Mouse (Mus musculus): ENCODE measurements around the gene Rrp36.

The Rrp36 gene

DNA sequence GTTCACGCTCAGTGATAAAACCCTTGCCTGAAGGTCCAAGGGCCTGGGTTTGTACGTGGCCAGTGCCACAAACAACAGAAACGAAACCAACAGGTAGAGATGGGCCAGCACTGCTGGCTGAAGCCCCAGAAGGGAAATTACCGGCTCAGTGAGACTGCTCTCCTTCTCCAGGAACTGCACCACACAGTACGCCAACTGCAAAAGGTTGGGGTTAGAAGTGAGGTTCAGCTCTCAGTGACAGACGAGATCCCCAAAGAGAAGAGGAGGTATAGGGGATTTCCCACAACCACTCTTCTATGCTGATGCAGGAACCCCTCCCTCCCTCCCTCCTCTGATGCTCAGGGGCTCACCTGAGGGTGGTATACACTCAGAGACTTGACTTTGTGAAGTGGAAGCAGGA is 11.8 kb upstream of the Rrp36 start:
- DNase-seq (ENCODE audit: low read depth, low spot score) = no peak

DNA sequence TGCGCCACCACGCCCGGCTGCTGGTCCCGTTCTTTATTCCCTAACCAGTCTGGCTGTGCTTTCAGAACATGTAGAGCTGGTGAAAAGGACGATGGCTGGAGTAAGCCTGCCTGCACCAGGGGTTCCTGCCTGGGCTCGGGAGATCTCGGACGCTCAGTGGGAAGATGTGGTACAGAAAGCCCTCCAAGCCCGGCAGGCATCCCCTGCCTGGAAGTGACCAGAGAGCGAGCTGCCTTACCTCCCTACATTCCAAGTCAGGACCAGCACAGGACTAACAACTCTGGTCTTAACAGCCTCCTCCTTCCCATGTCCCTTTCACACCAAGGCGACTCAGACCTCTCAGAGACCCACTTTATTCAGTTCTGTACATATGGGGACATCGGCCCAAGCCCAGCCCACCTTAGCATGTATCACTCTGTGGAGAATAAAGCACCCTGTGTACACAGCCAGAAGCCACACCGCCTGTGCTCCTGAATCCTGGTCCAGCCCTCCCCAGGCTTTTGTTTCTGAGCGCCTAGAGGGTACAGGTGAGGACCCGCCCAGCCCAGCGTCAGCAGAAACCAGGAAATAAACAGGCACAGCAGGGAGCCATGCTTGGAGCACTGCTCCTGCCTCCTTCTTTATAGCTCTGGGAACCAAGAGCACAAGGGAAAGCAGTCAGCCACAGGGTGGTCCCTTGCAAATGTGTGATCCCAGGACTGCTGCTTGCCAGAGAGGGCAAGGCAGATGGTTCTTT is 8.7 kb upstream of the Rrp36 start:
- DNase-seq (ENCODE audit: low read depth, low spot score) = peak; percentile 91

DNA sequence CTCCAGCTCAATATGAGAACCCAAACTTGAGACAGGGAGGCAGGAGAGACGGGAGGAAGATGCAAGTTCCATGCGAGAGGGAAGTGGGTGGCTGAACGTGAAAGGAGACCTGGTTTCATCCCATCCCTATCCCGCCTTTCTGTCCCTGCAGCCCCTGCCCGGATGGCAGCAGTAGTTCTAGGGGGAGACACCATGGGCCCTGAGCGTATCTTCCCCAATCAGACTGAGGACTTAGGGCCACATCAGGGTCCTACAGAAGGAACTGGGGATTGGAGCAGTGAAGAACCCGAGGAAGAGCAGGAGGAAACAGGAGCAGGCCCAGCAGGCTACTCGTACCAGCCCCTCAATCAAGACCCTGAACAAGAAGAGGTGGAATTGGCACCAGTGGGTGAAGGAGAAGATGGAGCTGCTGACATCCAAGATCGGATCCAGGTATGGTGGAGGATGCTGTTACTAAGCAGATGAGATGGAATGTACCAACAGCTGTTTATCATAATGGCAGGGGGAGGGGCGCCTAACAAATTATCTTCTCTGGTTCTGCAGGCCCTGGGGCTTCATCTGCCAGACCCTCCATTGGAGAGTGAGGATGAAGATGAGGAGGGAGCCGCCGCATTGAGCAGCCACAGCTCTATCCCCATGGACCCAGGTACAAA is 7.4 kb upstream of the Rrp36 start:
- DNase-seq (ENCODE audit: low read depth, low spot score) = no peak

DNA sequence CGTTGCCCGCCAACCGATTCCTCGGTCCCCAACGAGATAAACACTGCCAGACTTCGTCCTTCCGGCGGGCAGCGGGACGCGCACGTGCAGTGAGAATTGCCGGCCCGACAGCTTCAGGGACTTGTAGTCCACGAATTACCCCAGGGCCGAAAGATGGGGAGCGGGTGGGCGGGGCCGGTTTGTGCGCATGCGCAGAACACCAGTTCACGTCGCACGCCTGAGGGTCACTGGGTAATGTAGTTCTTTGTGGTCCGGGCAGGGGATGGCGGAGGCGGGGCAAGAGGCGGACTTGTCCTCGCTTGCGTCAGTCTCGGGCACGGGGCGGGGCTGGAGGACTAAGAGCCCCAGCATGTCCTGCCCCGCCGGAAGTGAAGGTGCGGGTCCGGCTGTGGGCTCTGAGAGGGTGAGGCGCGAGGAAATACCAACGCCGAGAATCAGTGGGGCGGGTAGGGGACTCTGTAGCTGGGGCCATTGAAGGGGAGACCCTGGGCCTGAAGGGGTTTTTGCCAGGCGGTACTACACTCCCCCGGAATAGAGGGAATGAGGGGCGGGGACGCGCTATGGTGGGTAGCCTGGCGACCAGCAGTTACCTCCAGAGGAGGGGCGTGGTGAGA is 6.7 kb upstream of the Rrp36 start, which contains the start of gene Klhdc3:
Klhdc3 (minus strand) TSS at position 155 of the 614 bp plus-strand sequence.
- peak; percentile 99 for DNase-seq (ENCODE audit: low read depth, low spot score)

DNA sequence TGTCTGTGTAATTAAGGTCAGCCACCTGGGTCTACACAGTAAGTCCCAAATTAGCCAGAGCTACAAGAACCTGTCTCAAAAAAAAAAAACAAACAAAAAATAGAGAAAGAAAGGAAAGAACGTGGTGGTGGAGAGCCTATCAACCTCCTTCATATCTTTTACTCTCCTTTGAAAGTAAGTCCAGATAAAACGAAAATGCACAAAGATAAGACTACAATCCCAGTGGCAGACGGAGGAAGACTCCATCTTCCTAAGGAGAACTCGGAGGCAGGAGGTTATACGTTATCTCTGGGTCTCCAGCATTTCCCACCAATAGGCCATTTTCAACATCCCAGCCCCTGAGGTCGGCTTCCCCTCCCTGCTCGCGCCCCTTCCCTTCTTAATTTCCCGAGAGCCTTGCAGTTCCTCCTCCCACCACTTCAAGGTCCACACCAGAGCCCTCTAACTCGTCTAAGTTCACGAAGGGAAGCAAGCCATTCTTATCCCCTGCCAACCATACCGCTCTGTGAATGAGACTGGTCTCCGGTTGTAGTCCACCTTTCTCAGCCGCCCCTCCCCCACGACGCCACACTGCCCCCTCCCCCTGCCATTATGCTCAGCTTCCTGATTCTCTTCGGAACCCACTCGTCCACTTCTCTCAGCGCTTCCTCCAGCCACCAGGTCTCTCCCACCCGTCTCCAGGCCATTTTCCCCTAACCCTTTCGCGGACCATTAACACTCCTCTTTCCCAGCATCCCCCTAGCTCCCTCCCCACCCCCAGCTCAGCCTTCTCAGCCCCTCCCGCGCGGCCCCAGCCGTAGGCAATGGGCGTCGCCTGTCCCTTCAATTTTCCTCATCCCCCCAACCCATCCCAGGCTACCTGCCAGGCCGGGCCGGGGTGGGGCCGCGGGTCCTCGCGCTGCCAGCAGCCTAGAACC is 5.9 kb upstream of the Rrp36 start:
- no peak for DNase-seq (ENCODE audit: low read depth, low spot score)

DNA sequence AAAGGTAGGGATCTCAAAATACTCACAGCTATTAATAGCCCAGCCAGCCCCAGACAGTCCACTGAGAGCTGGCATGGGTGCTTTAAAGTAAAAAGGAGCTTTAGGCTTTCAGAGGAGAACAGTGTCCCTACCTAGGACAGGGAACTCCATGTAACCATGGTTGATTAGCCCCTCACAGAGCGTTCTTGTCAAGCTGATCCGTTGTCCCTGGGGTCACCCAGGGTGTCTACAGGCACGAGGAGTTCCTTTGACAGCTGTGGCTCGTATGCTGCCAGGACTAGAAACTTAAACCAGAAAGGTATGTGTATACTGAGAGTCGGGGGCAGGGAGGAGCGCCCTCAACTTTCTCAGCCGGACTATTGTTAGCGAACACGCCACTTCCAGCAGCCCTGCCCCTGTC is 4.8 kb upstream of the Rrp36 start:
- DNase-seq (ENCODE audit: low read depth, low spot score) = no peak

DNA sequence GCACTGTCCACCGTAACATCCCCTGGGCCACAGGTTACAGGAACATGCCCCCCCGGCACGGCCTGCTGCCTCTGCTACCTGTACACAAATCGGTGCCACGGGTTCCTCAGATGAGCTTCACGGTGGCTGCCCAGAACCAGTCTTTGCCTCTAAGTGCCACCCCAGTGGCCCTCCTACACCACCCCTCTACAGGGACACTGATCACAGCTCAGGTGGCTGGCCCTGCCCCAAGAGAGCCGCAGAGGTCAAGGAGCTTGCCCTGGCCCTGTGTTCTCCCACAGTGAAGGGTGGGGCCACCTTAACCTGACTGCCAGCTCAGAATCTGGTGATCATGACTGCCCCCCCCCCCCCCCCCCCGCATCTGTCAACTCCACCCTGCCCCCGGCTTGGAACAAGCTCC is 4.3 kb upstream of the Rrp36 start, which contains the start of gene Mea1:
Mea1 (plus strand) TSS at position 378 of the 400 bp plus-strand sequence.
- DNase-seq (ENCODE audit: low read depth, low spot score) = peak; percentile 35

DNA sequence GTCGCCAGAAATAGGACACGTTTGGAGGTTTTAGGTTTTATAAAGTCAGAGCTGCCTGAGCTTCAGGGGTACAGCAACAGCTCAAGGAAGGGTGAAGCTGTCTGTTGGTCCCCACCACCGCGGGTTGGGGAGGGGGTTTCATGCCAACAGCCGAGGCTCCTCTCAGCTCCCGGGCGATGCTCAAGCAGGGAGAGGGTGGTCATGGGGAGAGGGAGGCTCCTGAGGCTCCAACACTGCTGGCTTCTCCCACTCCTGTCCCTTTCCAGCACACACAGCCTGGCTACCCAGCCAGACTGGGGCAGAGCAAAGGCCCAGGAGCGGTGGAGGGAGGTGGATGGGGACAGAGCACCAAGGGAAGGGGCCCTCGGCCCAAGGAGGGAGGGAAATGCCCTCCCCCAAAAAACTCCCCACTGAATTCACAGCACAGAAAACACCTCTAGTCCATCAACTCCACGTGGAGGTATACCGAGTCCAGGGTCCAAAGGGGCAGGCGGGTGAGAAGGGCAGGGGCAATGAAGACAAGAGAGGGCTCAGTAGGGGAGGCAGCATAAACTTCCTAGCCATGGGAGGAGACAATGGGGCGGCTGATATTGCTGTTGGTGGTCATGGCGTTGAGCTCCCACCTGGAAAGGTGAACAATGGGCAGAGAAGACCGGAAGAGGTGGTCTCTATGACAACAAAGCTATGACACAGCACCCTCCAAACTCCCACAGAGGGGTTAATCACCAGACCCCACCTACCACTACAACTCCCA is 555 bp upstream of the Rrp36 start:
- peak; percentile 56 for DNase-seq (ENCODE audit: low read depth, low spot score)

DNA sequence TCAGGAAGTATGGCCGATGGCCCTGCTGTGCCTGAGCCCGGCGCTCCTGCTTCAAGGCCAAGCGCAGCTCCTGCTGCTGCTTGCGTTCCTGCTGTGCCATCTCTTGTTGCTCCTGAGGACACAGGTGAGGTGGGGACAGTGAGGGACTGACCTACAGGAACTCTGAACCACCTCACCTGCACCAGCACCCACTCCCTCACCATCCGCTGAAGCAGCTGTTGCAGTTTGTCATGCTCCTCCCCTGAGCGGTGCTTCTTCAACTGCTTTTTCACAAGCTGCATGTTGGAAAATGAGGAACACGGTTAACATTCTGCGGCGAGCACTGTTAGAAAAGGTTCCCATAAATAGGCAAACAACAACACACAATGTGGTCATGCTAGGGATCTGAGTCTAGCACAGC is 4.2 kb downstream of the Rrp36 start:
- DNase-seq (ENCODE audit: low read depth, low spot score) = no peak

DNA sequence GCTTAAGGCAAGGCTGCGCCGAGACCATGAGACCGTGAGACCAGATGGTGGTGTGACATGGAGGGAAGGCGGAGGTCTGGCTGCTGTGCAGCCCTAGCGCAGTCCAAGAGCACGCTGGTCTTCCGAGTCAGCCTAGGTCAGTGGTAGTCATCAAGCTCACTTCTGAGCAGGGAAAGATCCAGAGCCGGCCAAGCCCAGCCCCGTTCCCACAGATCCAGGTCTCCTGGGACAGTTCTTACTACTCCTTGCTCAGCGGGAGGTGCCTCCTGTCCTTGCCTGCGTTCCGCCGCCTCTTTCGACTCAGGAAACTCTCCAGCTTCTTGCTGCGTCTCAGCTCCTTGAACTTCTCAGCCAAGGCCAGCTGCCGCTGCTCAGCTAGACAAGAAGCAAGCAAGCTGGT is 6.4 kb downstream of the Rrp36 start:
- DNase-seq (ENCODE audit: low read depth, low spot score) = no peak

DNA sequence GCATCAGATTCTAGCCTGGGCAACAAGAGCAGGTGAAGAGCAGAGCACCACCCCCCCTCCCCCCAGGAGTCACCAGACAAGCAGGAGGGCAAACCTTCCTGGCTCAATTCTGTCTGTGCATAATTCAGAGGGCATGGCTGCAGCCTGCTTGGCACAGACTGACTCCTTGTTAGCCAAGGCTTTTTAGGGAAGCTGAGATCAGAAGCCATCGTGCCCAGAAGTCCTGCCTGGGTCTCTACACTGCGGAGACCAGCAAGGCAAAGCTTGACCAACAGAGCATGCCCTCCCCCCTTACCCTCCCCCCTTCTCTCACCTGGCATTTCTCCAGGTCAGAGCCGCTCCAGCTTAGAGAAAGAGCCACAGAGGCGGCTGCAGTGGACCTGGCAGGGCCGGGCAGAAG is 11.4 kb downstream of the Rrp36 start:
- DNase-seq (ENCODE audit: low read depth, low spot score) = no peak

DNA sequence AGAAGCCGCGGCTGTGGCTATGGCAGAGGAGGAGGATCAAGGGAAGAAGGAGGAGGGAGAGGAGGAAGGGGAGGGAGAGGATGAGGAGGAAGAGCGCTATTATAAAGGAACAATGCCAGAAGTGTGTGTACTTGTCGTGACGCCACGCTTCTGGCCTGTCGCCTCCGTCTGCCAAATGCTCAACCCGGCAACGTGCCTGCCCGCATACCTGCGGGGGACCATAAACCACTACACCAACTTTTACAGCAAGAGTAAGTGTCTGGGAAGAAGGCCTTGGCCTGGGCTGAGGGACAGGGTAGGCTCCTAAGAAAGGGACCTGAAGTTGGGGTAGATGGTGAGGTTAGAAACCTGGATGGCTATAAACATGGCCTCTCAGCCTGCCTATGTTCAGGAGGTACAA is 12.2 kb downstream of the Rrp36 start:
- DNase-seq (ENCODE audit: low read depth, low spot score) = no peak

DNA sequence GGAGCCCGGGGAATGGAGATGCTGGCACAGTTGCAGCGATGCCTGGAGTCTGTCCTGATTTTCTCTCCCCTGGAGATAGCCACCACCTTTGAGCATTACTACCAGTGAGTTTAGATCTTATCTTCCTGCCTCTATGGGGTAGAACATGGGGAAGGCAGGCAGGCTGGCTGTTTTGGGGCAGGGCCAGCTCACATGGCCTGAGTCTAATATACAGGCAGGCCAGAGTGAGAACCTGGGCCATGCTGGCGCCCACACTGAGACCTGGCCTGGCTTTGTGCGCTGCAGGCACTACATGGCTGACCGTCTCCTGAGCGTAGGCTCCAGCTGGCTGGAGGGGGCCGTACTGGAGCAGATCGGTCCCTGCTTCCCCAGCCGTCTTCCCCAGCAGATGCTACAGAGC is 12.8 kb downstream of the Rrp36 start:
- DNase-seq (ENCODE audit: low read depth, low spot score) = no peak

DNA sequence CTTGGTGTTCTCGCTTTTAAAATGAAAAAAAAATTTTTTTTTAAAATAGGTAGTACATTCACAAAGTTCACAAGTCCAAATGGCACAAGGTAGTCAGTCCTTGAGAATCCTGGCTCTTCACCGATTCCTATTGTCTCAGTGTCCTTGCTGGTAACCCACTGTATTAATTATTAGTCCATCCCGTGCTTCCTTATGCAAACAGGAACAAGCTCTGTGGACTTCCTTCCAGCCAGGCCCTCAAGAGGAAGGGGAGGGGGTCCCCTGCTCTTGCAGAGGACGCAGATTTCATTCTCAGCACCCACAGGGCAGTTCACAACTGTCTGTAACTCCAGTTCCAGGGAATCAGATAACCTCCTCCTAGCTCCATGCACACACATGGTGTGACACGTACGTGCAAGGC is 18.1 kb downstream of the Rrp36 start:
- DNase-seq (ENCODE audit: low read depth, low spot score) = no peak

DNA sequence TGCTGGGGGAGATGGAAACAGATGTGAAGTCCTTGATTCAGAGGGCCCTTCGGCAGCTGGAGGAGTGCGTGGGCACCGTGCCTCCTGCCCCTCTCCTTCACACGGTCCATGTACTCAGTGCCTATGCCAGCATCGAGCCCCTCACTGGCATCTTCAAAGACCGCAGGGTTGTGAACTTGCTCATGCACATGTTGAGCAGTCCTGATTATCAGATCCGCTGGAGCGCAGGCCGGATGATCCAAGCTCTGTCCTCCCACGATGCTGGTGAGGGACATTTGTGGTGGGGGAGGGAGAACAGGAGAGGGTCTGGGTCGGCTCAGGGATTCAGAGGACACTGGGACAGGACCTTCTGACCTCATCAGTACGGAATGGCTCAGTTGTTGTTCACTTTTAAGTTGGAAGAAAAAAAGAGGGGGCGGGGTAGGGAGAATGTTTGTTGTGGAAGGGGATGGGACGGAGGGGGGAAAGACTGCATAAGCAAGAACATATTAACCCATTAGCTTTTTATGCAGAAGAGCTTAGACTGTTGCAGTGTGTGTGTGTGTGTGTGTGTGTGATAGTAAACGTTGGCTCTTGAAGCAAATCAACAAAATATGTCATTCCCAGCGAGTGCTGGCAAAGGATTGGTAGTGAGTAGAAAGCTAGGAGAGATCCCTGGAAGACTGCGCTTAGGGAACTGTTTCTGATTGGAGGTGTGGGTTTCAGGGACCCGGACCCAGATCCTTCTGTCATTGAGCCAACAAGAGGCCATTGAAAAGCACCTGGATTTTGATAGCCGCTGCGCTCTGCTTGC is 22.2 kb downstream of the Rrp36 start:
- DNase-seq (ENCODE audit: low read depth, low spot score) = no peak

DNA sequence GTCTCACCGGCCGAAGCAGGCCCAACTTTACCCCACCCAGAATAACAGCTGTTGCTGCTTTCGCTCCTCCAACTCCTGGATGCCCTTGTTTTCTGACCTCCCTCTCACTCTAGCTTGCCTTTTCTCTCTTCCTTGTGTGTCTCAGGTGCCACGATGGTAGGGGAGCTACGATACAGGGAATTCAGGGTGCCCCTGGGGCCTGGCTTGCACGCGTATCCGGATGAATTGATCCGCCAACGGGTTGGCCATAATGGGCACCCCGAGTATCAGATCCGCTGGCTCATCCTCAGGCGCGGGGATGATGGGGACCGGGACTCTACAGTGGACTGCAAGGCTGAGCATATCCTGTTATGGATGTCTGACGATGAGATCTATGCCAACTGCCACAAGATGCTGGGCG is 22.9 kb downstream of the Rrp36 start:
- no peak for DNase-seq (ENCODE audit: low read depth, low spot score)

DNA sequence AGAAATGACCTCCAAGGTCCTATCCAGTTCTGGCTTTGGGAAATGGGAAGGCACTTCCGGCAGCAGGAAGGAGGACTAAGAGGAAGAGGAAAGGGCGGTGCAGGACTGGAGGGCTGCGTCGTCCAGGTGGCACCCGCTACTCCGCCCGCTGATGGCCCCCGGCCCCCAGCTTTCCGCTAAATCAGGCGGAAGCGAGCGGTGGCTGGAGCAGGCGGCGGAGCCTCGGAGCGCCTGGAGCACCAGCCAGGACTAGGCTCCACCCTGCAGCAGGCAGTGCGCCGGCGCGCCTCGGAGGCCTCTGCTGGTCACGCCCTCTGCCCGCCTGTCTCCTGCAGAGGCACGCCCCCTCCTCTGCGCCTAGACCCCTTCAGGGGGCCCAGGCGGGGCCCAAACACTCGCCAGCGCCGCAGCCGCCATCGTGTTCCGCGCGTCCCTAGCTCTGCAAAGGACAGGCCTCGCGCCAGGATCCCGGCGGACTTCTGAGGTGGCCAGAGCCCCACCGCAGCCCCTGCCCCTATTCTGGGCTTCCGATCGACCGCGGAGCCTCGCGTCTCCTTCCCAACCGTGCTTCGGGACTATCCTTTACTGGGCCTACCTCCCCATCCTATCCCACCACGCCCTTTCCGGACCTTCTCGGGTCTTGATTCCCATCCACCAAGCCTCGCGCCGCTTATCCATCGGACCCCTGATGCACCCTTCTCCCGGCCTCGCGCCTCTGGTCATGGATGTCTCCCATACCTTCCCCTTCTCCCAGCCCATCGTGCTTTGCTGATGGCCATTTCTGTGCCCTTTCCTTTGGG is 23.7 kb downstream of the Rrp36 start, which contains the start of gene Cul7:
Cul7 (plus strand) TSS at position 106 of the 800 bp plus-strand sequence.
- DNase-seq (ENCODE audit: low read depth, low spot score) = peak; percentile 93

DNA sequence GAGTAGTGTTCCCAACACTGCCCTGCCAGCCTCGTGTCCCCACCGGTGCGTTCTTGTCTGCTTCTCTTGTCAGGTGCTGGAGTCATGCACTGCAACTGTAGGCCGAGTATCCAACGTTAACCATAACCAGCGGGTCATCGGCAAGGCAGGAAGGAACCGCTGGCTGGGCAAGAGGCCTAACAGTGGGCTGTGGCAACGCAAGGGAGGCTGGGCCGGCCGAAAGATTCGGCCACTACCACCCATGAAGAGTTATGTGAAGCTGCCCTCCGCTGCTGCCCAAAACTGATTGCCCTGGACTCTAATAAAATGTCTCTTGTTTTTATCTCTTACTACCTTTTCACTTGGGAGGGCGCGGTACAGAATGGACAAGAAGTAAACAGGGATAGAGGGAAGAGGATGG is 24.3 kb downstream of the Rrp36 start:
- DNase-seq (ENCODE audit: low read depth, low spot score) = no peak

DNA sequence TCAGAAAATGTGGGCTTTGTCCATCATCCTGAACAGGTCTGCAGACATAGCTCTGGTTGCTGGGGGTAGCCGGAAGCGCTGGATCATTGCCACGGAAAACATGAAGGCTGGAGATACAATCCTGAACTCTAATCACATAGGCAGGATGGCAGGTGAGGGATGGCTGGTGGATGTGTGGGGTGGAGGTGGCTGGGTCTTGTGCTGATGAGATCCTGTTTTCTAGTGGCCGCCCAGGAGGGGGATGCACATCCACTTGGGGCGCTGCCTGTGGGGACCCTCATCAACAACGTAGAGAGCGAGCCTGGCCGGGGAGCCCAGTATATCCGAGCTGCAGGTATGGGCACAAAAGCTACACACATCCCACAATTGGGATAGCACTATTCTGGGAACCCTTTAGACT is 25.7 kb downstream of the Rrp36 start:
- DNase-seq (ENCODE audit: low read depth, low spot score) = no peak
